Mouse (Mus musculus): ENCODE results near the gene Apoa5. TPM values are rescaled to one million over a fixed set of nuclear protein-coding genes. Genes with fewer than 3 reads are reported as not detected.
A peak's percentile ranks its signal among the peaks of the same experiment; 100 is the strongest.

Gene Apoa5
- not detected in 2 replicates for polyA plus RNA-seq (2015; fragmentation: Nextera tagmentation; extraction: Ambion mirVana)

- Histone ChIP-seq H3K27me3 (replicated peaks) (peaks cover 51% of the 10 kb centered on the region), H3K4me3 (no peak within 1 kb of the TSS), H3K36me3 (no peaks in the 10 kb centered on the region), H3K4me1 (peaks cover under 1% of the 10 kb centered on the region), H3K27ac (replicated peaks) (no peak within 1 kb of the TSS), H3K9ac (no peak within 1 kb of the TSS), H3K4me2 (no peak within 1 kb of the TSS), H3K9me3 (no peaks in the 10 kb centered on the region)
- no peak for ATAC-seq (ENCODE audit: extremely low read depth, insufficient number of reproducible peaks, low FRiP score, low TSS enrichment)
- WGBS = 37% methylated on average over 7 of the region's 7 CpGs
Observed at GRCm38 (mm10) chr9:46268343-46268873, at the start of gene Apoa5. Gene Apoa5 (plus strand): TSS chr9:46268633.

GRCm38 (mm10) chr9:46223090-46223489 lies 45.3 kb upstream of the Apoa5 start:
- ATAC-seq (ENCODE audit: extremely low read depth, insufficient number of reproducible peaks, low FRiP score, low TSS enrichment) = no peak
- H3K9me3 ChIP-seq = no peaks in the 10 kb centered on the region
- WGBS = 74% methylated on average over 6 of the region's 6 CpGs
- H3K27ac ChIP-seq (replicated peaks) = no peak overlapping the region
- no peaks in the 10 kb centered on the region for H3K27me3 ChIP-seq (replicated peaks)
- H3K36me3 ChIP-seq = peaks cover 48% of the 10 kb centered on the region
- no peak overlapping the region for H3K4me2 ChIP-seq
- no peak overlapping the region for H3K4me3 ChIP-seq
- no peak overlapping the region for H3K9ac ChIP-seq
- no peaks in the 10 kb centered on the region for H3K4me1 ChIP-seq

GRCm38 (mm10) chr9:46224101-46224500 lies 44.3 kb upstream of the Apoa5 start:
- Histone ChIP-seq H3K4me1 (peaks cover 3% of the 10 kb centered on the region; the same call in 1 of the 2 replicates), H3K9me3 (no peaks in the 10 kb centered on the region), H3K4me3 (no peak overlapping the region), H3K27me3 (replicated peaks) (peaks cover 7% of the 10 kb centered on the region; the same call in 1 of the 2 replicates), H3K36me3 (peaks cover 45% of the 10 kb centered on the region), H3K4me2 (no peak overlapping the region), H3K9ac (no peak overlapping the region), H3K27ac (replicated peaks) (no peak overlapping the region)
- 85% methylated on average over 3 of the region's 3 CpGs for WGBS
- no peak for ATAC-seq (ENCODE audit: extremely low read depth, insufficient number of reproducible peaks, low FRiP score, low TSS enrichment)

- ATAC-seq (ENCODE audit: extremely low read depth, insufficient number of reproducible peaks, low FRiP score, low TSS enrichment) = no peak
- WGBS = 58% methylated on average over 5 of the region's 5 CpGs
Observed at GRCm38 (mm10) chr9:46224945-46225660, 43.3 kb upstream of the Apoa5 start.

GRCm38 (mm10) chr9:46227064-46227614 lies 41.3 kb upstream of the Apoa5 start:
- H3K9me3 ChIP-seq = no peaks in the 10 kb centered on the region
- ATAC-seq (ENCODE audit: extremely low read depth, insufficient number of reproducible peaks, low FRiP score, low TSS enrichment) = no peak
- peaks cover 24% of the 10 kb centered on the region for H3K27me3 ChIP-seq (replicated peaks)
- H3K36me3 ChIP-seq = peaks cover 15% of the 10 kb centered on the region
- no peak overlapping the region for H3K9ac ChIP-seq
- whole genome bisulfite sequencing = 42% methylated on average over 3 of the region's 3 CpGs
- no peak overlapping the region for H3K27ac ChIP-seq (replicated peaks)
- peaks cover 13% of the 10 kb centered on the region for H3K4me1 ChIP-seq
- no peak overlapping the region for H3K4me3 ChIP-seq
- no peak overlapping the region for H3K4me2 ChIP-seq

More at GRCm38 (mm10) chr9:46224945-46225660, 43.3 kb upstream of the Apoa5 start:
- Histone ChIP-seq H3K4me3 (no peak overlapping the region), H3K4me2 (no peak overlapping the region), H3K9ac (no peak overlapping the region), H3K4me1 (peaks cover 8% of the 10 kb centered on the region), H3K27ac (replicated peaks) (no peak overlapping the region), H3K9me3 (no peaks in the 10 kb centered on the region), H3K27me3 (replicated peaks) (peaks cover 9% of the 10 kb centered on the region; the same call in 1 of the 2 replicates), H3K36me3 (peaks cover 35% of the 10 kb centered on the region)

GRCm38 (mm10) chr9:46228491-46228890 lies 39.9 kb upstream of the Apoa5 start, which contains the start of gene Apoa1:
Gene Apoa1 (plus strand): TSS chr9:46228580.
- peaks cover 13% of the 10 kb centered on the region for H3K4me1 ChIP-seq
- no peak within 1 kb of the TSS for H3K9ac ChIP-seq
- H3K4me2 ChIP-seq = no peak within 1 kb of the TSS
- H3K27me3 ChIP-seq (replicated peaks) = peaks cover 31% of the 10 kb centered on the region
- H3K9me3 ChIP-seq = no peaks in the 10 kb centered on the region
- H3K36me3 ChIP-seq = peaks cover 2% of the 10 kb centered on the region; the same call in 1 of the 2 replicates
- no peak for ATAC-seq (ENCODE audit: extremely low read depth, insufficient number of reproducible peaks, low FRiP score, low TSS enrichment)
- WGBS = 35% methylated on average over 9 of the region's 9 CpGs
- H3K4me3 ChIP-seq = no peak within 1 kb of the TSS
- no peak within 1 kb of the TSS for H3K27ac ChIP-seq (replicated peaks)

GRCm38 (mm10) chr9:46229573-46230449 lies 38.6 kb upstream of the Apoa5 start:
- Histone ChIP-seq H3K4me3 (peak overlapping the region; percentile 57), H3K36me3 (no peaks in the 10 kb centered on the region), H3K27me3 (replicated peaks) (peaks cover 31% of the 10 kb centered on the region), H3K4me1 (peaks cover 13% of the 10 kb centered on the region), H3K9me3 (no peaks in the 10 kb centered on the region), H3K4me2 (peak overlapping the region; percentile 92), H3K9ac (peak overlapping the region; percentile 78), H3K27ac (replicated peaks) (no peak overlapping the region)
- peak; percentile 66; the same call in 1 of the 2 replicates for ATAC-seq (ENCODE audit: extremely low read depth, insufficient number of reproducible peaks, low FRiP score, low TSS enrichment)
- WGBS = 16% methylated on average over 37 of the region's 37 CpGs

- Histone ChIP-seq H3K9me3 (no peaks in the 10 kb centered on the region), H3K4me3 (peak overlapping the region; percentile 57), H3K27ac (replicated peaks) (no peak overlapping the region), H3K4me1 (peaks cover 13% of the 10 kb centered on the region), H3K36me3 (no peaks in the 10 kb centered on the region), H3K27me3 (replicated peaks) (peaks cover 31% of the 10 kb centered on the region), H3K4me2 (peak overlapping the region; percentile 92), H3K9ac (peak overlapping the region; percentile 78)
- 21% methylated on average over 13 of the region's 13 CpGs for WGBS
- no peak for ATAC-seq (ENCODE audit: extremely low read depth, insufficient number of reproducible peaks, low FRiP score, low TSS enrichment)
Observed at GRCm38 (mm10) chr9:46230450-46230975, 37.9 kb upstream of the Apoa5 start.

GRCm38 (mm10) chr9:46235196-46235595 lies 33.2 kb upstream of the Apoa5 start:
- 80% methylated on average over 6 of the region's 6 CpGs for WGBS
- H3K9ac ChIP-seq = no peak overlapping the region
- H3K4me2 ChIP-seq = no peak overlapping the region
- H3K27me3 ChIP-seq (replicated peaks) = peaks cover 25% of the 10 kb centered on the region
- no peak overlapping the region for H3K27ac ChIP-seq (replicated peaks)
- H3K9me3 ChIP-seq = no peaks in the 10 kb centered on the region
- ATAC-seq (ENCODE audit: extremely low read depth, insufficient number of reproducible peaks, low FRiP score, low TSS enrichment) = no peak
- H3K36me3 ChIP-seq = no peaks in the 10 kb centered on the region
- peaks cover 4% of the 10 kb centered on the region for H3K4me1 ChIP-seq
- H3K4me3 ChIP-seq = no peak overlapping the region

GRCm38 (mm10) chr9:46235596-46235648 lies 33.0 kb upstream of the Apoa5 start, which contains the start of gene Apoc3:
Gene Apoc3 (minus strand): TSS chr9:46235636.
- no peak for ATAC-seq (ENCODE audit: extremely low read depth, insufficient number of reproducible peaks, low FRiP score, low TSS enrichment)
- H3K27me3 ChIP-seq (replicated peaks) = peaks cover 25% of the 10 kb centered on the region
- H3K36me3 ChIP-seq = no peaks in the 10 kb centered on the region
- no peak within 1 kb of the TSS for H3K27ac ChIP-seq (replicated peaks)
- no peak within 1 kb of the TSS for H3K9ac ChIP-seq
- H3K4me3 ChIP-seq = no peak within 1 kb of the TSS
- H3K4me1 ChIP-seq = peaks cover 2% of the 10 kb centered on the region
- H3K4me2 ChIP-seq = no peak within 1 kb of the TSS
- H3K9me3 ChIP-seq = no peaks in the 10 kb centered on the region

- ATAC-seq (ENCODE audit: extremely low read depth, insufficient number of reproducible peaks, low FRiP score, low TSS enrichment) = no peak
- Histone ChIP-seq H3K4me2 (no peak overlapping the region), H3K27ac (replicated peaks) (no peak overlapping the region), H3K9ac (no peak overlapping the region), H3K4me3 (no peak overlapping the region), H3K9me3 (no peaks in the 10 kb centered on the region), H3K27me3 (replicated peaks) (peaks cover 22% of the 10 kb centered on the region), H3K4me1 (no peaks in the 10 kb centered on the region; the same call in 1 of the 2 replicates), H3K36me3 (no peaks in the 10 kb centered on the region)
- WGBS = 47% methylated on average over 4 of the region's 4 CpGs
Observed at GRCm38 (mm10) chr9:46235649-46236048, 32.8 kb upstream of the Apoa5 start.

Measured in heart, embryonic 13.5 days (tissue).